Mouse (Mus musculus) ZHBTc4 (cell line): ENCODE measurements around the gene Hs6st3.

ENCODE experiments used
- DNase-seq: peaks from one replicate; pipeline ENCODE4 v3.0.0-alpha.2; 2011; ENCODE audit warnings: low read depth, low spot score

Hs6st3 gene

DNA sequence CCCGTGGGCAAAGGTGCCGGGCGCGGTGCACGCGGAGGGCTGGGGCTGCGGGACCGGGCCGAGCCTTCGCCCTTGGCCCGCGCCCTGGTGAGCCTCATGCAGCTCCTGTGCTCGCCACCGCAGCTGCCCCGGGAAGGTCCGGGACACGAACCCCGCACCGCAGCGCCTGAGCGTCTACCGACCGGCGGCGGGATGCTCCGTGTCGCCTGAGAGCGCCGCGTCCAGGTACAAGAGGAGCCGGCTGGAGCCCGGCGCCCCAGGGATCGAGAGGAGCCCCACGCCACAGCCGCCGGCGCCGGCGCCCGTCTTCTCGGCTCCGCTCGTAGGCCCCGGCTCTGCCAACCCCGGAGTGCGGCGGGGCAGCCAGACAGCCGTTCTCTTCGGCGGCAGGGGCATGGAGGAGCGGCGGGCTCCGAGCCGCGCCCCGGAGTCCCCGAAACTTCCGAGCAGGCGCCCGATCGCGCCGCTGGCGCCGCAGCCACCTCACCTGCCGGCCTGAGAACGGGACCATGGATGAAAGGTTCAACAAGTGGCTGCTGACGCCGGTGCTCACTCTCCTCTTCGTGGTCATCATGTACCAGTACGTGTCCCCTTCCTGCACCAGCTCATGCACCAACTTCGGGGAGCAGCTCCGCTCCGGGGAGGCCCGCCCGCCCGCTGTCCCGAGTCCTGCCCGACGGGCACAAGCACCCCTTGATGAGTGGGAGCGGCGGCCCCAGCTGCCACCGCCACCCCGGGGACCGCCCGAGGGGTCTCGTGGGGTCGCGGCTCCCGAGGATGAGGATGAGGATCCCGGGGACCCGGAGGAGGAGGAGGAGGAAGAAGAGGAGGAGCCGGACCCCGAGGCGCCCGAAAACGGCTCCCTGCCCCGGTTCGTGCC, at the start of gene Hs6st3:
TSS of gene Hs6st3 (plus strand) at position 436 of the 880 bp plus-strand sequence.
- peak; percentile 74 for DNase-seq

DNA sequence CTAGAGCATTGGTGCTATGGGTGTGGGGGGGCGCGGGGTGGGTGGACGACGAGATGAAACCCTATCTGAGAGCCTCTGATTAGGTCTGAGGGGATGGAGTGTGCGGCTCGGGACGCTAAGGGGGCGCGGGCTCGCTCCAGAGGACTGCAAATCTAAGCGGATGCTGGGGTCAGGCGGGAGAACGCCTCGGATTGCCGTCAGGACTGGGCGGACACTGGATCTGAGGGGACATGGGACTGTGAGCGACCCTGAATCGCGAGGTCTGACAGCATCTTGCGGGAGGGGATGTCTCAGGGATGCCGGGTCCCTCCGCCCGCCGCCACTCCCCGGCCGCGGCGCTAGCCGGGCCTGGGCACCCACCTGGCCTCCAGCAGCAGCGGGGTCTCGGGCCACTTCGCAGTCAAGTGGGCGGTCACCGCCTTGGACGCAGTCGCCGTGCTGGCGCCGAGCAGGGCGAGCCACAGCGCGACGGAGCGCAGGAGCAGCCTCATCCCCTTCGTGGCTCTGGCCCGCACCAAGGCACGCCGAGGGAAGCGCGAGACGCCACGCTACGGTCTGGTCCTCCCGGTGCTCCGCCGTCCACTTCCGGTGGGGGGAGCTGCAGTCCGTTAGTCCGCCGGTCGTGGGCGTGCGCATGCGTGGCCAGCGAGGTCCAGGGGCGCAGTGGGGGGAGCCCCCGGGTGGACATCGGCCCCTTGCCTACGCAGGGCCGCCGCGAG, 39.1 kb upstream of the Hs6st3 start, which contains the start of gene Uggt2:
TSS of gene Uggt2 (minus strand) at position 580 of the 719 bp plus-strand sequence.
- DNase-seq, result peak; percentile 67

DNA sequence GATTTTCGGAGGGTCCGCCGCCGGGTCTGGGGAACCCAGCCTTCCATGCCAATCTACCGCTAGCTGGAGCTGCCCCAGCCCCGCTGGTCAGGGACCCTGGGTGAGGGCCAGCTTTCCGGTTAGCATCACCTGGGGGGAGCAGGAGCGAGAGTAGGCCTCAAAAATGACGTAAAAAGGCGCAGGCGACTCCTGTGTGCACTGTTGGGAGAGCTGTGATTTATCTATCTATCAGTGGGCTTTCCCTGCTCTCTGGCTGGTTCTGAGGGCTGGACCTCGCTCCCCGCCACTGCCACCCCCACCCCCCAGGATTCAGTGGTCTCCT, 38.6 kb upstream of the Hs6st3 start:
- DNase-seq, result no peak

DNA sequence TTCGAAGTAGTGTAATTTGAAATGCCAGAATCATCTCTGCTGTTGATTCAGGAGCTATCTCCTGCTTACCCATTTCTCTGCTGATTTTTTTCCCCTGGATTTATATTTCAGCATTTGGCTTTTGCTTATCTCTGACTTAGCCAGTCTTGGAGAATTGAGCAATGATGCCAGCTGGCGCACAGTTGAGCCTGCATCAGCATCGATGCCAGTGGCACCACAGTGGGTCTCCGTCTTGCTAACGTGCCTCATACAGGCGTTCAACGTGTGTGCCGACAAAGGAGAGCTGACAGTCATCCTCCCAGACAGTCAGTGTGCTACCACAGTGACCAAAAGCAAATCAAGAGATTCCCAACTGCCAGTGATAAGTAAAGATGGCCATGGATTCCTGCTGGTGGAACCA, 30.6 kb upstream of the Hs6st3 start:
- DNase-seq, result no peak

DNA sequence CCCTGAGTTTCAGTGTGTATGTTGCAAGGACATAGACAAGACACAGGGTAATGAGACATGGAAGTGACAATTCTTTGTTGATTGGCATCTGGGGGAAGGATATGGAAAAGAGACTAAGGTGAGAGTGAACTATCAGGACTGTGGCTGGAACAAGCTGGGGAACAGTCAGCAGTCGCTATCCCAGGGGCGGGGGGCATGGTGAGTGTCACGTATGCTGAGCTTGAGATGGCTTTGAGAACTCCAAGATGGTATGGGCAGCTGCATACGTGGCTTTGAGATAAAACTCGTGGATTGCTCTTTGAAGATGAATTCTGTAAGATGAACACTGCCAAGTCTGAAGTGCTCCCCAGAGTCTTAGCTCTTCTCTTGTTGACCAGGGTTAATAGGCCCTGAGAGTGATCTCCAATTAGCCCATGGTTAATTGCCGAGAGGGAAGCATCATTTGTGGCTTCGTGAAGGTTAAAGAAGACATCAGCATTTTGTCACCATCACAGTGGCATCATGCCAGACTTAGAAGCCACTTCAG, 29.3 kb upstream of the Hs6st3 start:
- no peak for DNase-seq

DNA sequence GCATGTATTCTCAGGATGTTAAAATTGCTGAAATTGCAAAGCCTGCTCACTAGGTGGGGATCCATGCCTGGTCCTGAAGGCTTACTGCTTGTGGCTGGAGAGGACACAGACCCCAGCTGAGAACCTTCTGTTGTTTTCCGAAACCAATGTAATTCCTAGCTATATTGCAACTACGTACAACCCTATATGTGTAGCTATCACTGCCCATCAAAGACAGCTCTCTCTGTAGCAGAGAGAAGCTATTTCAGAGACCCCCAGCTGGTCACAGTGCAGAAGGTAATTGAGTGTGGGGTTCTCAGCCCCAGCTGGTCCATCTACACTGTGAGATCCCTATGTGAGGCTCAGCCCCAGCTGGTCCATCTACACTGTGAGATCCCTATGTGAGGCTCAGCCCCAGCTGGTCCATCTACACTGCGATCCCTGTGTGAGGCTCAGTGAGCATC, 28.3 kb upstream of the Hs6st3 start:
- DNase-seq, result no peak

DNA sequence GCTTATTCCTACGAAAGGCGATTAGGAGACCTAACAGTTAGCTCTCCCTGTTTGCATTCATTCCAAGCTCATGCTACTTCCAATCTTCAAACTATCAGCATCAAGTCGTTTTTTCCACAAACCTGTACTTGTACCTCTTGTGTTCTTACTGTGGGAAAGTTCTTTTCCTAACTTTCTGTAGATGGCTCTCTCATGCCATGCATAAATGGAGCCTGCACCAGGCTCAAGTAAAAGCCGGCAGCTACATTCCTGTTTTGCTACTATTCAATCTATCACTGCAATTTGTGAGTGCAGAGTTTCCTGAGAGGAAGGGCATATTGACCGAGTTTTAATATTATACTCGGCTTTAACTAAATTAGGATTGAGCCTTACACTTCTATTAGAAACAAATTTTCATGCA, 25.6 kb upstream of the Hs6st3 start:
- DNase-seq, result no peak

DNA sequence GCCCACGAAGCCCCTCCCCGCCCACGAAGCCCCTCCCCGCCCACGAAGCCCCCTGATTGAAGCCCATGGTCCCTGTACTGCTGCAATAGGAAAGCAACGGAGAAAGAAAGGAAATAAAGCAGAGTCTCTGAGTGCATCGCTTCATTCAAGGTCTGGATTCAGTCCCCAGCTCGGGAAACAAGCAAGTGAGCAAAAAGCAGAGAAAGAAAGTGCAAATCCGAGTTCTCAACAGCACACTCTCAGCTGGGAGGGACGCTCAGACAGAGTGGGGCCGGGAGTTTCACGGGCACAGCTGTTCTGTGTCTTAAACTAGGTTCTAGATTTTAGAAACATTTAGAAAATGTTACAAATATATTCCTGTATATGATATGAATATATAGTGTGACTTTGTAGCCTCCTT, 14.6 kb upstream of the Hs6st3 start:
- no peak for DNase-seq

DNA sequence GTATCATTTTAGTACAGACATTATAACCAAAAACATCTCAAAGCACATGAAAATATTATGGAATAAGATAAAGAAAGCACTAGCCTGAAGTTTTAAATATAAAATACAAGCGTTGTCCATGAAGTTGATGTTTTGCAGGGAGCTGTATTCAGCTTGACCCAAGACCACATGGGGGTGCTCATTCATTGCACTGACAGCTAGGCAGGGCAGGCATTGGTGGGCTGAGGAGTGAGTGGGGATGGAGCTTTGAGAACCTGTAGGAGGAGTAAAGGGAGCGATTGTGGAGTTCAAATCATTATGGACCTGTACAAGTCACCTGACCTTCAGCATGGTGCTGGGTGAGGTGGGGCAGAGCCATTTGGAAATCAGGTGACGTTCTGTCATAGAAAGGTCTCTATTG, 14.1 kb upstream of the Hs6st3 start:
- DNase-seq, result no peak

DNA sequence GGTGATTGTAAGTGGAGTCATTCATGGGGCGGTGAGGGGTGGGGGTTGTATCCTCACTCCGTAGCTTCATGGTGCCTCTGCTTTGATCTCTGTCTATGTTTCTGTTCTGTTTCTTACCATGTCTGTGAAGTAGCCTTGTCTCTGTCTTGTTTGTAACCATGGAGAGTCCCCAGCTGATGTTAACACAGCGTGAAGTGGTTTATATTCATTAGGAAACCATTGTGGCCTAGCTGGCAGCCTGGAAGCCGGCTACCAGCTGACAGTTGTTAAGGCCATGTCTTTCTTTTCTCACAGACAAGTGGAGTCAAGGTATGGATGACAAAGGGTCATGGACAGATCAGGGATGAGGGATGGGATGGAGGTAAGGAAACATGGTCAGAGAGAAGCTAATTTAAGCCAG, 12.3 kb upstream of the Hs6st3 start:
- no peak for DNase-seq

DNA sequence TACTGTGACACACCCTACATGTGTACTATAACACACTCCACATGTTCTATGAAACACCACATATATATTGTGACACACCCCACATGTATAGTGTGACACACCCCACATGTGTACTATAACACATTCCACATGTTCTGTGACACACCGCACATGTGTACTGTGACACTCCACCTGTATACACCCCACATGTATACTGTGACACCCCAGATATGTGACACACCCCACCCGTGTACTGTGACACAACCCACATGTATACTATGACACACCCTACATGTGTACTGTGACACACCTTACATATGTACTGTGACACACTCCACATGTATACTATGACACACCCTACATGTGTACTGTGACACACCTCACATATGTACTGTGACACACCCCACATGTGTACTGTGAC, 10.8 kb upstream of the Hs6st3 start:
- no peak for DNase-seq

DNA sequence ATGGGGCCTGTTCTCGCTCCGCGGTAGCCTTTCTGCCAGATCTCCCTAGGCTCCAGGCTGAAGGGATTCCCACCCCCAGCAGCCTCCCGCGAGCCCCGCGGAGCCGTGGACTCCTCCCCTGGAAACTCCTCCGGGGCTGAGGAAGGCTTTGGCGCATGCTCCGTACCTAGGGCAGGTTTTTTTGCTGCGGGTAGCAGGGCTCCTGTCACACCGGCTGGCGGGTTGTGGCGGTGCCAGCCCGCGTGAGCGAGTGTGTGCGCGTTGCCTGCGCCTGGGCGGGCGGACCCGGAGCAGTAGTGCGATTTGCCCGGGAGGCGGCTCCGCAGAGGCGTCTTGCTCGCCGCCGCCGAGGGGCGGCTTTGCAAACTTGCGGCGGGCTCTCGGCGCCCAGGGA, 632 bp upstream of the Hs6st3 start:
- peak; percentile 94 for DNase-seq

DNA sequence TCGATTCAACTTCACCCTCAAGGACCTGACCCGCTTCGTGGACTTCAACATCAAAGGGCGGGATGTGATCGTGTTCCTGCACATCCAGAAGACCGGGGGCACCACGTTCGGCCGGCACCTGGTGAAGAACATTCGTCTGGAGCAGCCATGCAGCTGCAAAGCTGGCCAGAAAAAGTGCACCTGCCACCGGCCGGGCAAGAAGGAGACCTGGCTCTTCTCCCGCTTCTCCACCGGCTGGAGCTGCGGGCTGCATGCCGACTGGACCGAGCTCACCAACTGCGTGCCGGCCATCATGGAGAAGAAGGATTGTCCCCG, 602 bp downstream of the Hs6st3 start:
- DNase-seq, result peak; percentile 49

DNA sequence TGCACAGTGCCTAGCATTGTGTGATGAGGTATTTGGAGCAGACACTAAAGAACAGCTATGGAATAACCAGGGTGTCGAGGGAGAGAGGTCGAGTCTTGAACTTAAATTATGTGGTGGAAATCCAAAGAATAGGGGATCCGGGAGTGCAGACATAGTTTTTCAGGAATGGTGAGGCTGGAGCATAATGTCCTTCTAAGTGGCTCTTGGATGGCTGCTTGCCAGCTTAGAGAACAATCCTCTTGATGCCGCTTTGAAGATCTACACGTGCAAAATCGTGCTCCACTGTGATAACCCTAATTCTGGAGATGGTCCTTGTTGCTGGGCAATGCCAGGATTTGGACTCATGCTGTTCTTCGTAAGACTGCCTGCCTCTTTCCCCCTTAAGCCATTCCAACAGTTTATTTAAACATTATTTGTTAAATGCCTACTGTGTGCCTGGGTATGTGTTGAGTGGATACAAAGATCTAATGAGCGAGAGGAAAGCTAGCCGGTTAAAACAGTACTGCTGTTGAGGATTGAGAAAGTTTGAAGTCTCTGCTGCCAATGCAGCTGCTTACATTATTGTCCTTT, 1.3 kb downstream of the Hs6st3 start:
- DNase-seq, result no peak

DNA sequence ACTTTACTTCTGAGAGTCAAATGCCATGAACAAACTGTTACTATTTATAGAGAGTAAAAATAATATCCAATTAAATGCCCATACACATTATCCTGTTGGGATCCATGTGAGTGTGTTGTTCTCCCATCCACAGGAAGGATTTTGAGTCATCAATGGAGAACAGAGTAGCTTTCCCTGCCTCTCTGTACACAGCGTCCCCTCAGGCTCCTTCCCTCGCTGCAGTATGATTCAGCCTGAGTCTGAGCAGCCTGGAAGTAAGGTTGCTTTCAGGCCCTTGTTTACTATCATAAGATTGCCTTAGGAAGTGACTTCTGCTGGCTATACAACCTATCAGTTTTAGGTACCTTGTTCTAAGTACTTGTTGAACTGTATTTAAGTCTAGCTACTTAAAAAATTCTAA, 14.9 kb downstream of the Hs6st3 start:
- no peak for DNase-seq

DNA sequence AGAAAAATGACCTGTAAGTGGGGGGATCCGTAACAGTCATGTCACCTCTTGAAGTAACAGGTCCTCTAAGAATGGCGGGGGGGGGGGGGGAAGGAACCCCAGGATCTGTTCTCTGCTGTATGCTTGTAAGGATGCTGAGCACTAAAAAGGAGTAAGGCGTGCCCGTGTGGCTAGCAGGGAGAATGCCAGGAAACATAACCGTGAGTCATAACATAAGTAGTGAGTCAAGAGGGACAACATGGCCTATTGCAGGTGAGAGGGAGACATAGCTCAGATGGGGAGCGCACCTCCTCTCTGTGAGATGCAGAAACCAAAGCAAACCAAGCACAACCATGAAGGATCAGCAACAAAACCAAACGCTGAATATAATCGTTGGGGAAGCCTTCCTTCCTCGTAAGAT, 55.8 kb downstream of the Hs6st3 start:
- no peak for DNase-seq

DNA sequence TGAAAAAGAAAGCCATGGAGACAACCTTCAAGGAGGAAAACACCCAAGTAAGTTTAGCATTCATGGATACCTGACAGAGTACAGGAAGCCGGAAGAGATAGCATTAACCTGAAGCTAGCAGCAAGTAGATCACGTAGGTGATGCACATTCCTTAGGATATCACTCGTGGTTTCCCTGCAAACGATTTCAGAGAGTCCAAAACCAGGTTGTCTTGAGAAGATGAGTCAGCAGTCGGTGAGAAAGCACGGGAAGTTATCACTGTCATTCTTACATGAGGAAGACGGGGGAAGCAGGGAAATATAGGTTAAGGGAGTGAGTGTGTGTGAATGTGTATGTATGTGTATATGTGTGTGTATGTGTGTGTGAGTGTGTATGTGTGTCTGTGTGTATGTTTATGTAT, 65.4 kb downstream of the Hs6st3 start:
- DNase-seq, result no peak

DNA sequence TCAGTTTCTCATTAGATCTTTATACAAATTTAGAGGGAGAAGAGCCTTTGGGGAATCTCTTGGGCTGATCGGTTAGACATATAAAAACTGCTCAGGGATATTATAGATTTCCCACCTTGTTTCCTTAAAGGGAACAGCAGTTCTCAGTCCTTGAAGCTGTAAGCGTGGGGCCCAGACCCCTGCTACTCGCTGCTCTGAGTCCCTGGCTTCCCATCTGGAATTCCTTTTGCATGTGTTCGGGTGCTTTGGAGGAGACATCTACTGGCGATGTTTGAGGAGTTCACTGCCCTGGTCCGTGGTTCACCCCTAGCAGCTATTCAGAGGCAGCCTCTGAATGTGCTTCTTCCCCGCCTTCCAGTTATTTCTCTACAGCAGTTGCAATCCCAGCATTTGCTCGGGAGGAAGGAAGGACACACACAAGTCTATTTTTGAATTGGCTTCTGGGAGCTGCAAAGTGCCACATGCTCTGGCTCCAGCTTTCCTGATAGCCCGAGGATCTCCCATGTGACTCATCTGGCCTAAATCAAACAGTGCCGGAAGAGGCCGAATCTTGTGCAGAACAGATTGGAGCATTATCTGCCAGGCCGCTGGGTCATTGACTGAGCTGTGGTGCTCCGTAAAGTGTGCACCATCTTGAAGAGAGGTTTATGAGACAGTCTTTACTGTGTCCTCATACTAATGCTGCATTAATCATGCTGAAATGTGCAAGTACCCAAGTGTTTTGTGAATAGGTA, 77.6 kb downstream of the Hs6st3 start:
- no peak for DNase-seq

DNA sequence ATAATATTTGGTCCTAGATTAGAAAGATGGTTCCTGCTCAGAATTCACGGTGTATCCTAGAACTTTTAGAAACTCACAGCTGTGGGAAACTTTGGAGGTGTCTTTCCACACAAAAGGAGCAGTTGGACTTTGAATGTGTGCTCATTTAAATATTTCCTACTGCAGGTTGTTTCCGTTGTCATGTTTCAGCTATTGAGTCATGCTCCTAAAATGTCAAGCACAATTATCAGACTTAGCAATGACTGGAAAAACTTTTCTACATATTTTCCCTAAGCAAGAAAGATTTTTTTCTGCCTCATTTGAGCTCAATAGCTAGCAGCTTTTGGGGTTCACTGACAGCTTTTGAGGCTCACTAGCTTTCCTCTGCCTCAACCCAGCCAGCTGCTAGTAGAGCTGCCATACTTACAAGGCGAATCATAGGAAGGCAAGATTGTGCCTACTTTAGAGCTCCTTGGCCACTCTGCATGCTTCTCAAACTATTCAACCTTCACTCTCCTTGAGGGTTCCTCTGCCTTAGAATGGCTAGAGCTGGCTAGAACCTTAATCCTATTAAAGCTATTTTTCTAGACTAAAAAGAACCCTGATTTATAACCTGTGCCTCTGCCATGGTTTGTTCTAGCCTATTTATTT, 89.7 kb downstream of the Hs6st3 start:
- no peak for DNase-seq

DNA sequence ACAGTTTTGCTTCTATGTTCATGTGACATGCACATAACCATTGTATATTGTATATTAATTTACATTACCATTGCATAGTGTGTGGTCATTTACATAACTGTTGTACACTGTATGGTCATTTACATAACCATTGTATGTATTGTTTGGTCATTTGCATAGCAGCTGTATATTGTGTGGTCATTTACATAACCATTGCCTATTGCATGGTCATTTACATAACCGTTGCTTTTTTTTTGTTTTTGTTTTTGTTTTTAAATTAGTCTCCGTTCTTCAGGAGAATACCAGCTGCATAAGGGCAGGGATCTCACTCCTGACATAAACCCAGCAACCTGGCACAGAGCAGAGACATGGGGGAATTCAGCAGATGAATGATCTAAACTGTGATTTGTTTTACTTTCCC, 95.5 kb downstream of the Hs6st3 start:
- DNase-seq, result no peak

DNA sequence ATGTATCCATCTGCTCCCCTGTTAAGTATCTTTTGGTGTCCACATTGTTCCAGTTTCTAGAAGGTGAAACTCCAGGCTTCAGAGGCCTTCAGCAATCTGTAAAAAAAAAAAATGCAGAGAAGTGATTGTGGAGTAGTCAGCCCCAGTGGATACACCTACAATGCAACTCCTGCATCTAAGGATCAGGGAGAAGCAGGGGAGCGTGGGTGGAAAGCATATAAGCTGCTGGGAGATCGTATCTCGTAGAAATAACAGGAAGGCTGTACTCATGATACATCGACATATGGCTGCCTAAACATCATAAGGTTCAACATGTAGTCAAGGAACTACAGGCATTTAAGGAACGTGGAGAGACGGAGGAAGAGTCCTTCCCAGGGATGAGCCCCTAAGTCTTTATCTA, 109.0 kb downstream of the Hs6st3 start:
- DNase-seq, result no peak
